Mouse (Mus musculus): ENCODE measurements at regions not wholly inside any gene's neighbourhood (a gene's known extent, or its start where the extent isn't known, plus 50 kb on each side); places are given as distances from the start of the nearest gene placed in this dataset.
A peak's percentile ranks its signal among the peaks of the same experiment; 100 is the strongest.

GRCm38 (mm10) chr8:90762390-90762789 is 54.8 kb downstream of the Gm19935 start:
- no peak for DNase-seq

- no peak for DNase-seq
Measured at GRCm38 (mm10) chr8:90761947-90762346, 55.2 kb downstream of the Gm19935 start.

- no peak for DNase-seq
Measured at GRCm38 (mm10) chr8:90761446-90761845, 55.7 kb downstream of the Gm19935 start.

- DNase-seq, result no peak
Measured at GRCm38 (mm10) chr8:90759531-90759930, 57.7 kb downstream of the Gm19935 start.

- no peak for DNase-seq
Measured at GRCm38 (mm10) chr8:90755020-90755419, 62.2 kb downstream of the Gm19935 start.

GRCm38 (mm10) chr8:90743546-90743945 is 73.6 kb downstream of the Gm19935 start:
- DNase-seq, result no peak

- no peak for DNase-seq
Measured at GRCm38 (mm10) chr8:90740963-90741733, 76.0 kb downstream of the Gm19935 start.

GRCm38 (mm10) chr8:90740302-90740962 is 76.8 kb downstream of the Gm19935 start:
- no peak for DNase-seq

GRCm38 (mm10) chr8:90728011-90728410 is 89.2 kb downstream of the Gm19935 start:
- DNase-seq, result no peak

GRCm38 (mm10) chr8:90725188-90725587 is 92.0 kb downstream of the Gm19935 start:
- no peak for DNase-seq

GRCm38 (mm10) chr8:90716436-90716835 is 100.8 kb downstream of the Gm19935 start:
- no peak for DNase-seq

GRCm38 (mm10) chr8:90708524-90708923 is 108.7 kb downstream of the Gm19935 start:
- DNase-seq, result peak; percentile 28

- no peak for DNase-seq
Measured at GRCm38 (mm10) chr8:90692516-90692915, 124.7 kb downstream of the Gm19935 start.

- no peak for DNase-seq
Measured at GRCm38 (mm10) chr8:90685076-90685475, 132.1 kb downstream of the Gm19935 start.

GRCm38 (mm10) chr8:90670471-90671057 is 146.6 kb downstream of the Gm19935 start:
- no peak for DNase-seq

GRCm38 (mm10) chr8:90669396-90669795 is 147.8 kb downstream of the Gm19935 start:
- DNase-seq, result no peak

GRCm38 (mm10) chr8:90659066-90659465 is 158.1 kb downstream of the Gm19935 start:
- no peak for DNase-seq

GRCm38 (mm10) chr8:90657641-90658051 is 159.5 kb downstream of the Gm19935 start:
- no peak for DNase-seq

- DNase-seq, result no peak
Measured at GRCm38 (mm10) chr8:90657116-90657515, 160.1 kb downstream of the Gm19935 start.

GRCm38 (mm10) chr8:90656436-90657090 is 160.6 kb downstream of the Gm19935 start:
- DNase-seq, result no peak

- no peak for DNase-seq
Measured at GRCm38 (mm10) chr8:90654786-90655185, 162.4 kb downstream of the Gm19935 start.

GRCm38 (mm10) chr8:90642392-90642791 is 174.8 kb downstream of the Gm19935 start:
- DNase-seq, result no peak

GRCm38 (mm10) chr8:90636770-90637169 is 180.4 kb downstream of the Gm19935 start:
- no peak for DNase-seq

Measured in thymus, postnatal 25 days (tissue).